Mouse (Mus musculus) layer of hippocampus, adult 6 months (tissue): Measurements from ENCODE around the gene Fam122c. TPM values are rescaled to one million over a fixed set of nuclear protein-coding genes. Genes with fewer than 3 reads are reported as not detected.

ENCODE experiments used
- long read RNA-seq, 2 experiments: library from polyadenylated mRNA; unstranded; transcript quantifications; one replicate each; pipeline ENCODE4 v2.0.0; 2019 to 2020
- polyA plus RNA-seq: library from polyadenylated mRNA; unstranded; fragments of <200 nt; fragmentation: Nextera tagmentation; gene quantifications from 2 replicates; pipeline ENCODE4 v1.2.3, GENCODE M21; 2021

Gene Fam122c
- not detected in 2 replicates for polyA plus RNA-seq
- long read RNA-seq, experiment 1, result 0 reads
- long read RNA-seq, experiment 2, partial matches to known transcripts, result 0 of 1 reads
- long read RNA-seq, experiment 2, other reads (novel, unspliced or antisense), result 1 of 1 reads

GRCm38 (mm10) chrX:53273124-53273523 is at the start of gene Fam122c:
TSS of gene Fam122c (plus strand) at chrX:53273424.

DNA sequence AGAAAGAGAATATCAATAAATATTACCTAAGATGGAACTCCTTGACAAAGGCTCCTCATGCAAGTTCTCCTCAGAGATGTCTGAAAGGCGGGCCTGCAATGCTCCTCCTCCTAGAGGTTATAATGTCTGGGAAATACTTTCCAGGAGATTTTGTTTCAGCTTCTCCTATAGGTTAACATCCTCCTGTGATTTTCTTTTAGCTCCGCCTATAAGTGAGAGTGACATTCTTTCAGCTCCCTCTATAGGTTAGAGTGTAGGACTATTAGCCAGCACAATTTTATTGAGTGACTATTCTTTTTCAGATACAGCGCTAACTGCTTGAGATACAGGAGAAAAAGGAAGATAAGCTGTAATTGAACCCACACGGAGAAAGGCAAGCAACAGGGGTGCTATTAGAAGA is 33.2 kb upstream of the Fam122c start, which contains the start of gene Plac1:
TSS of gene Plac1 (minus strand) at position 101 of the 400 bp plus-strand sequence.

DNA sequence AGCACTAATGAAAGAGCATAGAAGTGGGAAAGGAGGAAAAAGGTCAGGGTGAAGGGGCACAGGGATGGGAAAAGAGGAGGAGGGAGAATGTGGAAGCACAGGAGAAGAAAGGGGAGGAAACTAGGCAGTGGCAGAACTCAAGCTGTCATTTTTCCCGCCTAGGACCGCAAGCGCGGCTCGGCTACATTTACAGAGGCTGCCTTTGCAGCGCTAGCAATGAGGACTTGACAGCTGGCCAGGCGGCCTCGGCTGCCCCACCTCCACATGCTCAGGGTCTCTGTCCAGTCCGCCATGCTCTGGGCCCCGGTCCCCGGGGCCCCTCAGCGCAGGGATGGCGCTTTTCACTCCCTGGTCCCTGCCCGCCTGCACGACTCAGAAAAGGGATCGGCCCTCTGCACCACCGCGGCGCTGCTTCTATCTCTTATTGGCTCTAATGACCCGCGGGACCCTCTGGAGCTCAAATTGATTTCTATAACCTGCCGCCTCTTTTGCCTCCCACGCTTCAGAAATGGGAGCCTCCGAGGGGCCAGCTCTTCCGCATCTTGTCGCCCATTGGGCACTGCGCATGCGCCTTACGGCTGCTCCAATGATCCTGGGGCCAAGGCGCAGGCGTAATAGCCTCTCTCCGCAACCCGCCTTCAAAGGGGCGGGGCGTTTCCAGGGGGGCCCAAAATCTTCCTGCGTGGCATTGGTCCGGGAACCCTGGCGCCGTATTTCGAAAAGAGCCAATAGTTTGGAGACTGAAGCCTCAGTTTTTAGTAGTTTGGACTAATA is 3.7 kb upstream of the Fam122c start, which contains the start of gene Fam122b:
TSS of gene Fam122b (minus strand) at position 517 of the 774 bp plus-strand sequence.

DNA sequence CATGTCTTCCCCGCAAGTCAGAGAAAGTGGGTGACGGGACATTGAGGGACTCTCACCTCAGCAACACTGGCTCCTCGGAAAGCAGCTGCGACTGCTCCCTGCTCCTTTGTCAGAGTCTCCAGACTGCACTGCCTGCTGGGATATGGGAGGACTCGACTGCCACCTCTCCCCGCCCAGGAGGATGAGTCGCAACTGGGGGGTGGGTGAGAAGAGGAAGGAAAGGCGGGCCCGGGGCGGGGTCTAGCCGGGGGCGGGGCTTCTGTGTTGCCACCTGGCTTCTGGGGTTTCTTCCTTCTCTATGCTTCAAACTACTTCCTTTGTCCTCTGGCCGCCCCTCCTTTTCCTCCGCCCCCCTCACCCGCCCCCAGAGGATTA is 97.1 kb downstream of the Fam122c start, which contains the start of gene Mospd1:
TSS of gene Mospd1 (minus strand) at position 137 of the 375 bp plus-strand sequence.

Other genes with a start within 250 kb of the Fam122c start
- not detected in 2 replicates for gene Plac1, start 33.3 kb upstream of the Fam122c start, polyA plus RNA-seq
- gene Fam122b, start 3.6 kb upstream of the Fam122c start, polyA plus RNA-seq, result 1.5 and 1.7 TPM in 2 replicates
- gene Mospd1, start 97.1 kb downstream of the Fam122c start, polyA plus RNA-seq, result 15.0 and 20.1 TPM in 2 replicates
- not detected in 2 replicates for gene Etd, start 161.5 kb downstream of the Fam122c start, polyA plus RNA-seq